Mouse (Mus musculus): ENCODE measurements around the gene Elf1. TPM values are rescaled to one million over a fixed set of nuclear protein-coding genes. Genes with fewer than 3 reads are reported as not detected.
A peak's percentile ranks its signal among the peaks of the same experiment; 100 is the strongest.

Gene Elf1
- polyA plus RNA-seq, 1 experiment from 2014 or later: 14.0 TPM

DNA sequence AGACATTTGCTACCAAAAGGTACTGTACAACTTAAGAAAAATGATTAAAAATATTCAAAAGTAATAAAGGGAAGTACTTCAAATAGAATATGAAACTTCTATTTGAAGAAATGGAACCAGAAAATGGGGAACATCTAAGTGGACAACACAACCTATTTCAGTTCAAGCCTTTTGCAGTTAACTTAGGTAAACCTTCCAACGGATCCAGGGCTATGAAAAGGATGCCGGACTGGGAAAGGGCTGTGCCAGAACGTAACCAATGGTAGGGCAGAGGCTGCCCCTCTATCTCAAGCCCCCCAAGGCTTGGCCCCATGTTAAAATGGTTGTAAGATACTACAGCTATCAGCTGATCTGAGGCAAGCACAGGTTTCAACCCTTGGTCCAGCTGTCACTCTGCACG is 20.0 kb upstream of the Elf1 start:
- no peaks in the 10 kb centered on the region for H3K27me3 ChIP-seq (ENCODE audit: control insufficient read depth, insufficient read depth, low read depth, low read length)
- ATAC-seq (ENCODE audit: low read depth): no peak
- H3K27ac ChIP-seq (ENCODE audit: low read length): no peak overlapping the region
- no peaks in the 10 kb centered on the region for H3K4me1 ChIP-seq (replicated peaks; ENCODE audit: control insufficient read depth, insufficient read depth, low read length)
- H3K4me2 ChIP-seq (ENCODE audit: low read depth, low read length): no peak overlapping the region
- H3K9ac ChIP-seq (ENCODE audit: low read length): no peak overlapping the region
- no peak overlapping the region for H3K4me3 ChIP-seq (ENCODE audit: low read length)
- no peaks in the 10 kb centered on the region for H3K9me3 ChIP-seq (ENCODE audit: control insufficient read depth, low read length)
- peaks cover 34% of the 10 kb centered on the region for H3K36me3 ChIP-seq (ENCODE audit: control insufficient read depth, insufficient read depth, low read length)
- 91% methylated on average over 4 of the region's 4 CpGs for WGBS

DNA sequence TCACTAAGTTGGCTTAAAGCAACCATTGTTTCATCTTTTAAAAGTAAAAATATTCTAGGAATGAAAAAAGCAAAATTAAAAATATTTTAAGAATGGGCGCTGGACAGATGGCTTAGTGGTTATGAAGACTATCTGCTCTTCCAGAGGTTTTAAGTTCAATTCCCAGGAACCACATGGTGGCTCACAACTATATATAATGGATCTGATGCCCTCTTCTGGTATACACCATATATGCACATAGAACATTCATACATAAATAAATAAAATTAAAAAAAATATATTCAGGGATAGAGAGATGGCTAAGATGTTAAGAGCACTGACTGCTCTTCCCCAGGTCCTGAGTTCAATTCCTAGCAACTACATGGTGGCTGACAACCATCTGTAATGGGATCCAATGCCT is 15.4 kb upstream of the Elf1 start:
- Histone ChIP-seq H3K36me3 (ENCODE audit: control insufficient read depth, insufficient read depth, low read length) (peaks cover 59% of the 10 kb centered on the region), H3K27ac (ENCODE audit: low read length) (no peak overlapping the region), H3K4me3 (ENCODE audit: low read length) (no peak overlapping the region), H3K9ac (ENCODE audit: low read length) (no peak overlapping the region), H3K4me1 (replicated peaks; ENCODE audit: control insufficient read depth, insufficient read depth, low read length) (no peaks in the 10 kb centered on the region), H3K4me2 (ENCODE audit: low read depth, low read length) (no peak overlapping the region), H3K27me3 (ENCODE audit: control insufficient read depth, insufficient read depth, low read depth, low read length) (no peaks in the 10 kb centered on the region), H3K9me3 (ENCODE audit: control insufficient read depth, low read length) (no peaks in the 10 kb centered on the region)
- WGBS: 95% methylated on average over 1 of the region's 1 CpGs
- ATAC-seq (ENCODE audit: low read depth): no peak

DNA sequence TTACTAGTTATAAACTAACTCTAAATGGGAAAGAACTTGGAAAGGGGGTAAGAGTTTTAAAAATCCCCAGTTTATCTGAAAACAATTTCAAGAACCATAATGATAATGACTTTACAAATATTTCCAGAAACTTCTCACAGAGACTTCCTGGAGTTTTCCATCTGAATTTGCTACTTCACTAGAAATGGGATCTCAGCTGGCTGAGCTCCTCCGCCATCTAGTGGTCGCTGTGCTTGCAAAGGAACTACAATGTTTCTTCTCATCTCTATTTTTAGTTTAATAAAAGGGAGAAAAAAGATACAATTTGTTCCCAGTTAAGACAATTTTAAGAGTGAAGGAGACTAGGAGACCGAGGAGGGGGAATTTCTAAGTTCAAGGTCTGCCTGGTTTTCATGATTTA is 13.4 kb upstream of the Elf1 start:
- ATAC-seq (ENCODE audit: low read depth): no peak
- Histone ChIP-seq H3K9me3 (ENCODE audit: control insufficient read depth, low read length) (no peaks in the 10 kb centered on the region), H3K27me3 (ENCODE audit: control insufficient read depth, insufficient read depth, low read depth, low read length) (no peaks in the 10 kb centered on the region), H3K9ac (ENCODE audit: low read length) (no peak overlapping the region), H3K4me1 (replicated peaks; ENCODE audit: control insufficient read depth, insufficient read depth, low read length) (no peaks in the 10 kb centered on the region), H3K36me3 (ENCODE audit: control insufficient read depth, insufficient read depth, low read length) (peaks cover 55% of the 10 kb centered on the region), H3K4me2 (ENCODE audit: low read depth, low read length) (no peak overlapping the region), H3K4me3 (ENCODE audit: low read length) (no peak overlapping the region), H3K27ac (ENCODE audit: low read length) (no peak overlapping the region)
- WGBS: 20% methylated on average over 3 of the region's 3 CpGs

DNA sequence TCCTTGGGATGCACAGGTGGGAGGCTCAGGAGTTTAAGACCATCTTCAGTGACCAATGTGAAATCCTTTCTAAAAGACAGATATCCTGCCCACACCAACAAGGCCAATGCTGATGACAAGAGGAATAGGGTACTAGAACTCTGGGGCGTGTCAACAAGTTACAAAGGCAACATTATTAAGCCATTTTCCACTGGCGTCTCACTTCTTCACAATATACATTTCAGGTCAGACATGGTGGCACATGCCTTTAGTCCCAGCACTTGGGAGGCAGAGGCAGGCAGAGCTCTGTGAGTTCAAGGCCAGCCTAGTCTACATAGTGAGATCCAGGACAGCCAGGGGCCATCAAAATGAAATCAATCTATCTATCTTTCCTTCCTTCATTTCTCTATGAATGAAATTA is 7.6 kb upstream of the Elf1 start:
- no peaks in the 10 kb centered on the region for H3K27me3 ChIP-seq (ENCODE audit: control insufficient read depth, insufficient read depth, low read depth, low read length)
- peaks cover 46% of the 10 kb centered on the region for H3K36me3 ChIP-seq (ENCODE audit: control insufficient read depth, insufficient read depth, low read length)
- H3K4me1 ChIP-seq (replicated peaks; ENCODE audit: control insufficient read depth, insufficient read depth, low read length): no peaks in the 10 kb centered on the region
- H3K4me3 ChIP-seq (ENCODE audit: low read length): no peak overlapping the region
- H3K4me2 ChIP-seq (ENCODE audit: low read depth, low read length): no peak overlapping the region
- no peak overlapping the region for H3K27ac ChIP-seq (ENCODE audit: low read length)
- no peaks in the 10 kb centered on the region for H3K9me3 ChIP-seq (ENCODE audit: control insufficient read depth, low read length)
- no peak overlapping the region for H3K9ac ChIP-seq (ENCODE audit: low read length)
- 82% methylated on average over 2 of the region's 2 CpGs for WGBS
- ATAC-seq (ENCODE audit: low read depth): no peak

DNA sequence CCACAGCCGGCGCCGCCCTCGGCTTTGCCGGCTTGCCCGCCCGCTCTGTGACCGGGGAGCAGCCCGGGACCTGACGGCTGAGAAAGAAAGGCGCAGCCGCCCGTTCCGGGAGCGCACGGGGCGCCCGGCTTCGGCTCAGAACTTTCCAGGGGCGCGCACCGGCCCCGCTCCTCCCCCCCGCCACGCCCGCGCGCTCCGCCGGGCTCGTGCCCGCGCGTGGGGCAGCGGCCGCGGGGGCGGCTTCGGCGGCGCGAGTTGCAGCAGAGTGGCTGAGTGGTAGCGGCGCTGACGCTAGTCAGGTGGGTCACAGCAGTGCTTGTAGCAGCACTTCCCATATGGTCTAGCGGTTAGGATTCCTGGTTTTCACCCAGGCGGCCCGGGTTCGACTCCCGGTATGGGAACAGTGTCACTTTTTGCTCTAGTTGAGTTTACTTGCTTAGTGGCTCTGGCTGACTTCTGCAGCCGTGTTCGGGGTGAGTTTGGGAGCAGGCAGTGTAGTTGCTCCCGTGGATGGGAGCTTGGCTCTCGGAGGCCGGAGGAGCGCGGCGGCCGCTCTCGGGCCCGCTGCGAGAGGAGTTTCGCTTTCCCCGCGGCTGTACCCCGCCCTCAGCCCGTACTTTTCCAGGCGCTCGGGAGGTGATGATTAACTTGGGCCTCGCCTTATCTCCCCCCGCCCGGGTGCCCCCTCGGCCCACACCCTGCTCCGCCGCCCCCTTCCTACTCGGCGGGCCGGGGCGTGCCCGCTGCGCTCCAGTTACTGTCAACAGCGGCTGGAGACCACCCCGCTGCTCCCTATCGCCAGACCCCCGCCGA is 551 bp downstream of the Elf1 start, which contains the start of gene Wbp4:
Wbp4 (minus strand) TSS at position 182 of the 813 bp plus-strand sequence.
- H3K4me1 ChIP-seq (replicated peaks; ENCODE audit: control insufficient read depth, insufficient read depth, low read length): peaks cover 43% of the 10 kb centered on the region
- H3K36me3 ChIP-seq (ENCODE audit: control insufficient read depth, insufficient read depth, low read length): peaks cover 8% of the 10 kb centered on the region
- peak within 1 kb of the TSS; percentile 100 for H3K9ac ChIP-seq (ENCODE audit: low read length)
- peak within 1 kb of the TSS; percentile 86 for H3K4me2 ChIP-seq (ENCODE audit: low read depth, low read length)
- under 1% methylated on average over 72 of the region's 86 CpGs for WGBS
- H3K4me3 ChIP-seq (ENCODE audit: low read length): peak within 1 kb of the TSS; percentile 96
- no peaks in the 10 kb centered on the region for H3K27me3 ChIP-seq (ENCODE audit: control insufficient read depth, insufficient read depth, low read depth, low read length)
- H3K9me3 ChIP-seq (ENCODE audit: control insufficient read depth, low read length): no peaks in the 10 kb centered on the region
- ATAC-seq (ENCODE audit: low read depth): peak; percentile 87
- peak within 1 kb of the TSS; percentile 100 for H3K27ac ChIP-seq (ENCODE audit: low read length)

DNA sequence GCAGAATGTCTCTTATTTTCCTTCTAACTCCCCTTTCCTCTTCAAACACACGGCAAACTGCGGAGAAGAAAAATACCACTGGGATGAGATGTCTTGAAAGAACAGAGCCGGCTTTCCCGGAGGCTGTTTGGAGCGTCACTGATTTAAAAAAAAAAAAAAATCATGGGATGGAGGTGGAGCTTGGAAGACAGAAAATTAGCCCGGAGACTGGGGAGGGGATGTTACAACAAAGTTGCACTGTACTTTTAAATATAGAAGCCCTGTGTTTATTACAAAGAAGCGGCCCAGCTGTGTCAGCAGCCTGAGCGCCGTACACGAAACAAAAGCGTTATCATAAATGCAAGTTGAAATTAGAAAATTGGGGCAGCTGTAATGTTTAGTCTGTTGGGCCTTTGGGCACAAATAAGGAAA is 1.3 kb downstream of the Elf1 start:
- peak overlapping the region; percentile 86 for H3K4me2 ChIP-seq (ENCODE audit: low read depth, low read length)
- ATAC-seq (ENCODE audit: low read depth): no peak
- no peaks in the 10 kb centered on the region for H3K27me3 ChIP-seq (ENCODE audit: control insufficient read depth, insufficient read depth, low read depth, low read length)
- peaks cover 50% of the 10 kb centered on the region for H3K4me1 ChIP-seq (replicated peaks; ENCODE audit: control insufficient read depth, insufficient read depth, low read length)
- peaks cover 4% of the 10 kb centered on the region; the same call in 1 of the 2 replicates for H3K36me3 ChIP-seq (ENCODE audit: control insufficient read depth, insufficient read depth, low read length)
- peak overlapping the region; percentile 96 for H3K4me3 ChIP-seq (ENCODE audit: low read length)
- peak overlapping the region; percentile 100 for H3K9ac ChIP-seq (ENCODE audit: low read length)
- under 1% methylated on average over 11 of the region's 11 CpGs for WGBS
- H3K9me3 ChIP-seq (ENCODE audit: control insufficient read depth, low read length): no peaks in the 10 kb centered on the region
- peak overlapping the region; percentile 100 for H3K27ac ChIP-seq (ENCODE audit: low read length)

DNA sequence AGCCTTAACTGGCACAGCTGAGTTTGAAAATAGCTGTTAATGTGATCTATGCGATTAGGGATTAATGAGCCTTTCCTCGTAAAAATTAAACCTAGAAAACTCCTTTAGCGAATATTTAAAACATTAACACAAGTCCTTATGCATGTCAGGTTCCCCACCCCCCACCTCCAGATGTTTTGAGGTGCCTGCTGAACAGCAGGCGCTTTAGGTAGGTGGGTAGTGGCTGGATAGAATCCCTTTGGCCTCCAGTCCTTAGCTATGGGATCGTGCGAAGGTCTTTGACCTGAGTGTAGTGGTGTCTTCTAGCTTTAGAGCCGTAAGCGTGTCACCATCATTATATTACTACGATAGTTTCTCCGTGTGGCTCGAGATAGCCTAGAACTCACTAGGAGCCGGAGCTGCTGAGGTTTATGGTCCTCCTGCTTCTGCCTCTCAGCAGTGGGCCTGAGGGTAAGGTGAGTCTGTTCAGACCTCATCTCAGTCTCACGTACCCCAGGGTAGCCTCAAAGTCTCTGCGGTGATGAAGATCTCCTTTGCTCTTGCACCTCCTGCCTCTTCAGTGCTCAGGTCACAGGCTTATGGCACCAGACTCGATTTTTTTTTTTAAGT is 1.9 kb downstream of the Elf1 start:
- 11% methylated on average over 15 of the region's 15 CpGs for WGBS

DNA sequence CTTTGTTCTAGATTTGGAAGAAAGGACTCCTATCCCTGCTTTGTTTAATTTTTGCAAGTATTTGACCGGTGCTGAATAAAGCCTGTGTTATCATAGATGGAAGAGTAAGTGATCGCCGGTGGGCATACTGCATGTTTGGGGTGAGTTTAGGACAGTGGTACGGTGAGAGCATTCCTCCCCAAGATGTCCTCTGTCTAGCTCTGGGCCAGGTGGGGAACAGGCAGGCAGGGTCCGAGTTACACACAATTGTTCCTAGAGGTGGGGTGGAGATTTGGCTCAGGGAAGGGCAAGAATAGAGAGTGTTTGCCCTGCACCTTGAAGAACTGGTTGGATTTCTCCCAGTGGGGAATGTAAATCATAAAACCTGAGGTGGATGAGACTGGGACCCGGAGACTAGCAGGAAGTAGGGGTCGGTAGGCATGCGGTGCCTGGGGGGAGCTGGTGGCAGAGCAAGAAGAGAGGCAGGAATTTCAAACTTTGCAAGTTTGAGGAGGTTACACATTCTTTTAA is 2.7 kb downstream of the Elf1 start:
- peak overlapping the region; percentile 100 for H3K9ac ChIP-seq (ENCODE audit: low read length)
- WGBS: 52% methylated on average over 8 of the region's 8 CpGs

More for the DNA sequence above, 1.9 kb downstream of the Elf1 start:
- Histone ChIP-seq H3K4me1 (replicated peaks; ENCODE audit: control insufficient read depth, insufficient read depth, low read length) (peaks cover 55% of the 10 kb centered on the region), H3K9me3 (ENCODE audit: control insufficient read depth, low read length) (no peaks in the 10 kb centered on the region), H3K4me3 (ENCODE audit: low read length) (peak overlapping the region; percentile 96), H3K9ac (ENCODE audit: low read length) (peak overlapping the region; percentile 100), H3K27me3 (ENCODE audit: control insufficient read depth, insufficient read depth, low read depth, low read length) (no peaks in the 10 kb centered on the region), H3K27ac (ENCODE audit: low read length) (peak overlapping the region; percentile 100), H3K36me3 (ENCODE audit: control insufficient read depth, insufficient read depth, low read length) (peaks cover 4% of the 10 kb centered on the region; the same call in 1 of the 2 replicates), H3K4me2 (ENCODE audit: low read depth, low read length) (peak overlapping the region; percentile 86)
- no peak for ATAC-seq (ENCODE audit: low read depth)

DNA sequence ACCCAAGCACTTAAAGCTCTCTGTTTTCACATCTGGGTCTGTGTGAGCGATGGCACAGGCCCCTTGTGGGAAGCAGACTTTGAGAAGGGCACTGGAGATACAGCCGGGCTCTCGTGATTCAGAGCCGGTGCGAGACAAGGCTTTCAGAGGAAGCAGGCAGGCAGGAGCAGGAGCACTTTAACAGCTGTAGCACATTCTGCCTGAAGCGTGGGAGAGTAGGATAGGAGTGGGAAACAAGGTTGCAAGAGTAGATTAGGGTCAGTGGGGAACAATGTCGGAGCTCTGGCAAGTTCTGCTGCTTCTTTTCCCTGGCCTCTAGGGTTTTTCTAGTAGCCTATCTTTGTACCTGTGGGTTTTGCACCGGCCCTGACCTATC is 5.6 kb downstream of the Elf1 start:
- peaks cover 55% of the 10 kb centered on the region for H3K4me1 ChIP-seq (replicated peaks; ENCODE audit: control insufficient read depth, insufficient read depth, low read length)
- H3K27me3 ChIP-seq (ENCODE audit: control insufficient read depth, insufficient read depth, low read depth, low read length): no peaks in the 10 kb centered on the region
- ATAC-seq (ENCODE audit: low read depth): no peak
- H3K27ac ChIP-seq (ENCODE audit: low read length): peak overlapping the region; percentile 86
- H3K36me3 ChIP-seq (ENCODE audit: control insufficient read depth, insufficient read depth, low read length): 0 out of 2 replicates have a peak, but pooled peaks cover 2% of the 10 kb centered on the region
- peak overlapping the region; percentile 64 for H3K4me2 ChIP-seq (ENCODE audit: low read depth, low read length)
- peak overlapping the region; percentile 44 for H3K4me3 ChIP-seq (ENCODE audit: low read length)
- WGBS: 19% methylated on average over 8 of the region's 8 CpGs
- no peaks in the 10 kb centered on the region for H3K9me3 ChIP-seq (ENCODE audit: control insufficient read depth, low read length)
- peak overlapping the region; percentile 63 for H3K9ac ChIP-seq (ENCODE audit: low read length)

More for the DNA sequence above, 2.7 kb downstream of the Elf1 start:
- Histone ChIP-seq H3K27ac (ENCODE audit: low read length) (peak overlapping the region; percentile 100), H3K27me3 (ENCODE audit: control insufficient read depth, insufficient read depth, low read depth, low read length) (no peaks in the 10 kb centered on the region), H3K9me3 (ENCODE audit: control insufficient read depth, low read length) (no peaks in the 10 kb centered on the region), H3K4me2 (ENCODE audit: low read depth, low read length) (peak overlapping the region; percentile 86), H3K36me3 (ENCODE audit: control insufficient read depth, insufficient read depth, low read length) (no peaks in the 10 kb centered on the region), H3K4me3 (ENCODE audit: low read length) (peak overlapping the region; percentile 96), H3K4me1 (replicated peaks; ENCODE audit: control insufficient read depth, insufficient read depth, low read length) (peaks cover 59% of the 10 kb centered on the region)
- ATAC-seq (ENCODE audit: low read depth): peak; percentile 6; the same call in 1 of the 2 replicates
